Mouse (Mus musculus) spleen, adult 2 months (tissue): ENCODE measurements around the gene Adamtsl2.

Experiments used
- CTCF ChIP-seq: fragments of 200-500 bp; IDR thresholded peaks from 2 replicates; pipeline ENCODE4 v1.5.1; 2011; ENCODE audit warnings: mild to moderate bottlenecking, inconsistent platforms; ENCODE audit not compliant: insufficient read depth, insufficient read length, insufficient replicate concordance; ENCODE audit errors: extremely low read depth
- POLR2A ChIP-seq: fragments of 200-500 bp; IDR thresholded peaks from 2 replicates; pipeline ENCODE4 v1.6.1; 2011; ENCODE audit warnings: low read depth, low read length, inconsistent platforms

- TF ChIP-seq CTCF (no peak), POLR2A (no peak)
Observed at GRCm38 (mm10) chr2:27095178-27095577, 16.0 kb downstream of the Adamtsl2 start.
